Mouse (Mus musculus): ENCODE results near the gene Olfr628. TPM values are rescaled to one million over a fixed set of nuclear protein-coding genes. Genes with fewer than 3 reads are reported as not detected.
"Not testable (repeated sequence)": the region's sequence is repeated elsewhere in the genome, so short reads cannot be mapped to it uniquely, and the experiment has no call there.

The Olfr628 gene
- polyA plus RNA-seq, 1 experiment from 2014 or later: not detected

GRCm38 (mm10) chr7:103767687-103768086, 37.5 kb downstream of the Olfr628 start:
- ATAC-seq (ENCODE audit: insufficient read depth, low FRiP score); H3K9me3 ChIP-seq (replicated peaks; ENCODE audit: control insufficient read depth, low read length); H3K4me2 ChIP-seq (ENCODE audit: low read depth, low read length); H3K4me3 ChIP-seq (replicated peaks; ENCODE audit: low read length); H3K36me3 ChIP-seq (ENCODE audit: control insufficient read depth, insufficient read depth, low read length); H3K27ac ChIP-seq (ENCODE audit: low read length); H3K4me1 ChIP-seq (ENCODE audit: control insufficient read depth, insufficient read depth, low read length); H3K9ac ChIP-seq (ENCODE audit: low read length); H3K27me3 ChIP-seq (ENCODE audit: control insufficient read depth, insufficient read depth, low read length): not testable (repeated sequence)
- WGBS: 83% methylated on average over 5 of the region's 6 CpGs

- H3K4me2 ChIP-seq (ENCODE audit: low read depth, low read length): no peak within 1 kb of the TSS
- H3K27ac ChIP-seq (ENCODE audit: low read length): no peak within 1 kb of the TSS
- H3K4me1 ChIP-seq (ENCODE audit: control insufficient read depth, insufficient read depth, low read length): no peaks in the 10 kb centered on the region
- H3K27me3 ChIP-seq (ENCODE audit: control insufficient read depth, insufficient read depth, low read length): no peaks in the 10 kb centered on the region
- no peaks in the 10 kb centered on the region for H3K36me3 ChIP-seq (ENCODE audit: control insufficient read depth, insufficient read depth, low read length)
- no peaks in the 10 kb centered on the region for H3K9me3 ChIP-seq (replicated peaks; ENCODE audit: control insufficient read depth, low read length)
- no peak within 1 kb of the TSS for H3K9ac ChIP-seq (ENCODE audit: low read length)
- 78% methylated on average over 2 of the region's 2 CpGs for WGBS
- no peak within 1 kb of the TSS for H3K4me3 ChIP-seq (replicated peaks; ENCODE audit: low read length)
- ATAC-seq (ENCODE audit: insufficient read depth, low FRiP score): no peak
Observed at GRCm38 (mm10) chr7:103771494-103771893, 41.3 kb downstream of the Olfr628 start, which contains the start of gene Olfr69. Gene Olfr69, minus strand, starts transcription at chr7:103771594.

GRCm38 (mm10) chr7:103777652-103778051, 47.5 kb downstream of the Olfr628 start:
- not testable (repeated sequence) for H3K9me3 ChIP-seq (replicated peaks; ENCODE audit: control insufficient read depth, low read length); ATAC-seq (ENCODE audit: insufficient read depth, low FRiP score)

GRCm38 (mm10) chr7:103779598-103779997, 49.4 kb downstream of the Olfr628 start, which contains the start of gene Olfr68:
Gene Olfr68, minus strand, starts transcription at chr7:103779698.
- no peak for ATAC-seq (ENCODE audit: insufficient read depth, low FRiP score)
- H3K4me3 ChIP-seq (replicated peaks; ENCODE audit: low read length): no peak within 1 kb of the TSS
- no peaks in the 10 kb centered on the region for H3K4me1 ChIP-seq (ENCODE audit: control insufficient read depth, insufficient read depth, low read length)
- no peaks in the 10 kb centered on the region for H3K27me3 ChIP-seq (ENCODE audit: control insufficient read depth, insufficient read depth, low read length)
- H3K9ac ChIP-seq (ENCODE audit: low read length): no peak within 1 kb of the TSS
- no peak within 1 kb of the TSS for H3K27ac ChIP-seq (ENCODE audit: low read length)
- no peak within 1 kb of the TSS for H3K4me2 ChIP-seq (ENCODE audit: low read depth, low read length)
- no peaks in the 10 kb centered on the region for H3K9me3 ChIP-seq (replicated peaks; ENCODE audit: control insufficient read depth, low read length)
- no peaks in the 10 kb centered on the region for H3K36me3 ChIP-seq (ENCODE audit: control insufficient read depth, insufficient read depth, low read length)
- 63% methylated on average over 3 of the region's 3 CpGs for WGBS

More at GRCm38 (mm10) chr7:103777652-103778051, 47.5 kb downstream of the Olfr628 start:
- H3K27ac ChIP-seq (ENCODE audit: low read length); H3K4me1 ChIP-seq (ENCODE audit: control insufficient read depth, insufficient read depth, low read length); H3K27me3 ChIP-seq (ENCODE audit: control insufficient read depth, insufficient read depth, low read length); H3K4me2 ChIP-seq (ENCODE audit: low read depth, low read length); H3K36me3 ChIP-seq (ENCODE audit: control insufficient read depth, insufficient read depth, low read length); H3K4me3 ChIP-seq (replicated peaks; ENCODE audit: low read length); H3K9ac ChIP-seq (ENCODE audit: low read length): not testable (repeated sequence)
- 66% methylated on average over 4 of the region's 4 CpGs for WGBS

Other genes starting within 250 kb of the Olfr628 start
- gene Olfr609, start 232.3 kb upstream of the Olfr628 start, polyA plus RNA-seq (2015; fragmentation: Nextera tagmentation; extraction: Ambion mirVana): not detected in 2 replicates
- not detected in 2 replicates for gene Olfr610, start 218.3 kb upstream of the Olfr628 start, polyA plus RNA-seq (2015; fragmentation: Nextera tagmentation; extraction: Ambion mirVana)
- not detected in 2 replicates for gene Olfr611, start 209.5 kb upstream of the Olfr628 start, polyA plus RNA-seq (2015; fragmentation: Nextera tagmentation; extraction: Ambion mirVana)
- not detected in 2 replicates for gene Olfr612, start 187.7 kb upstream of the Olfr628 start, polyA plus RNA-seq (2015; fragmentation: Nextera tagmentation; extraction: Ambion mirVana)
- gene Olfr613, start 182.3 kb upstream of the Olfr628 start, polyA plus RNA-seq (2015; fragmentation: Nextera tagmentation; extraction: Ambion mirVana): not detected in 2 replicates
- not detected in 2 replicates for gene Olfr615, start 174.3 kb upstream of the Olfr628 start, polyA plus RNA-seq (2015; fragmentation: Nextera tagmentation; extraction: Ambion mirVana)
- gene Olfr616, start 161.2 kb upstream of the Olfr628 start, polyA plus RNA-seq (2015; fragmentation: Nextera tagmentation; extraction: Ambion mirVana): not detected in 2 replicates
- not detected in 2 replicates for gene Olfr617, start 157.3 kb upstream of the Olfr628 start, polyA plus RNA-seq (2015; fragmentation: Nextera tagmentation; extraction: Ambion mirVana)
- not detected in 2 replicates for gene Olfr618, start 140.3 kb upstream of the Olfr628 start, polyA plus RNA-seq (2015; fragmentation: Nextera tagmentation; extraction: Ambion mirVana)
- not detected in 2 replicates for gene Olfr619, start 129.8 kb upstream of the Olfr628 start, polyA plus RNA-seq (2015; fragmentation: Nextera tagmentation; extraction: Ambion mirVana)
- not detected in 2 replicates for gene Olfr620, start 117.8 kb upstream of the Olfr628 start, polyA plus RNA-seq (2015; fragmentation: Nextera tagmentation; extraction: Ambion mirVana)
- not detected in 2 replicates for gene Olfr622, start 87.7 kb upstream of the Olfr628 start, polyA plus RNA-seq (2015; fragmentation: Nextera tagmentation; extraction: Ambion mirVana)
- gene Olfr623, start 66.7 kb upstream of the Olfr628 start, polyA plus RNA-seq (2015; fragmentation: Nextera tagmentation; extraction: Ambion mirVana): not detected in 2 replicates
- gene Olfr624, start 59.2 kb upstream of the Olfr628 start, polyA plus RNA-seq (2015; fragmentation: Nextera tagmentation; extraction: Ambion mirVana): 0.04 and 0.05 TPM in 2 replicates
- gene Olfr625-ps1, start 47.7 kb upstream of the Olfr628 start, polyA plus RNA-seq (2015; fragmentation: Nextera tagmentation; extraction: Ambion mirVana): not detected in 2 replicates
- not detected in 2 replicates for gene Olfr243, start 15.7 kb upstream of the Olfr628 start, polyA plus RNA-seq (2015; fragmentation: Nextera tagmentation; extraction: Ambion mirVana)
- not detected in 2 replicates for gene Olfr629, start 14.6 kb downstream of the Olfr628 start, polyA plus RNA-seq (2015; fragmentation: Nextera tagmentation; extraction: Ambion mirVana)
- gene Olfr630, start 27.0 kb downstream of the Olfr628 start, polyA plus RNA-seq (2015; fragmentation: Nextera tagmentation; extraction: Ambion mirVana): not detected in 2 replicates
- gene Olfr69, start 41.2 kb downstream of the Olfr628 start, polyA plus RNA-seq (2015; fragmentation: Nextera tagmentation; extraction: Ambion mirVana): not detected in 2 replicates
- gene Olfr68, start 49.3 kb downstream of the Olfr628 start, polyA plus RNA-seq (2015; fragmentation: Nextera tagmentation; extraction: Ambion mirVana): not detected in 2 replicates
- not detected in 2 replicates for gene Olfr67, start 61.4 kb downstream of the Olfr628 start, polyA plus RNA-seq (2015; fragmentation: Nextera tagmentation; extraction: Ambion mirVana)
- gene Hbb-bt, start 83.6 kb downstream of the Olfr628 start, polyA plus RNA-seq (2015; fragmentation: Nextera tagmentation; extraction: Ambion mirVana): 3,025 and 3,577 TPM in 2 replicates
- 8,981 and 9,755 TPM in 2 replicates for gene Hbb-bs, start 97.7 kb downstream of the Olfr628 start, polyA plus RNA-seq (2015; fragmentation: Nextera tagmentation; extraction: Ambion mirVana)
- gene Hbb-bh2, start 110.1 kb downstream of the Olfr628 start, polyA plus RNA-seq (2015; fragmentation: Nextera tagmentation; extraction: Ambion mirVana): not detected in 2 replicates
- gene Hbb-bh1, start 112.8 kb downstream of the Olfr628 start, polyA plus RNA-seq (2015; fragmentation: Nextera tagmentation; extraction: Ambion mirVana): 0.95 and 1.4 TPM in 2 replicates
- 35.5 and 42.6 TPM in 2 replicates for gene Hbb-y, start 122.8 kb downstream of the Olfr628 start, polyA plus RNA-seq (2015; fragmentation: Nextera tagmentation; extraction: Ambion mirVana)
- gene Olfr66, start 155.9 kb downstream of the Olfr628 start, polyA plus RNA-seq (2015; fragmentation: Nextera tagmentation; extraction: Ambion mirVana): not detected in 2 replicates
- not detected in 2 replicates for gene Olfr64, start 164.1 kb downstream of the Olfr628 start, polyA plus RNA-seq (2015; fragmentation: Nextera tagmentation; extraction: Ambion mirVana)
- not detected in 2 replicates for gene Olfr65, start 173.1 kb downstream of the Olfr628 start, polyA plus RNA-seq (2015; fragmentation: Nextera tagmentation; extraction: Ambion mirVana)
- gene Olfr631, start 198.5 kb downstream of the Olfr628 start, polyA plus RNA-seq (2015; fragmentation: Nextera tagmentation; extraction: Ambion mirVana): not detected in 2 replicates
- gene Olfr632, start 204.0 kb downstream of the Olfr628 start, polyA plus RNA-seq (2015; fragmentation: Nextera tagmentation; extraction: Ambion mirVana): not detected in 2 replicates
- not detected in 2 replicates for gene Olfr633, start 214.1 kb downstream of the Olfr628 start, polyA plus RNA-seq (2015; fragmentation: Nextera tagmentation; extraction: Ambion mirVana)
- 0.01 TPM in 1 of 2 replicates, not detected in the other for gene Olfr635, start 240.8 kb downstream of the Olfr628 start, polyA plus RNA-seq (2015; fragmentation: Nextera tagmentation; extraction: Ambion mirVana)